Mouse (Mus musculus): ENCODE results near the gene Ccdc12.
A peak's percentile ranks its signal among the peaks of the same experiment; 100 is the strongest.
"Not testable (repeated sequence)": the region's sequence is repeated elsewhere in the genome, so short reads cannot be mapped to it uniquely, and the experiment has no call there.

Gene Ccdc12

DNA sequence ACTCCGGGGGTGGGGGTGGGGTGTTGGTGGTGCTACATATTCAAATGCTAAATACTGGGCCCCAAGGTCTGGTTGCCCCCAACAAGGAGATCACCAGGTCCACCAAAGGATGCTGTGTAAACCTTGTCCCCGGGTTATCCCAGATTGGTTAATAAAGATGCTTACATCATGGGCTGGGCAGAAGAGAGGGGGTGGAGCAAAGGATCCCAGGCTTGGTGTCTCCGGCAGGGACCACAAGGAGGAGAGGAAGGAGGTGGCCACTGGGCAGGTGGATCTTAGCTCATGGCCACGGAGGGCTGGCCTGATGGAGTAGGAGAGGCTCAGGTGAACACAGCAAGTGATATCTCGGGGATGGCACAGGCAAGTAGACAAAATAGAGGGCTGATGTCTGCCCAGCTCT is 22.6 kb downstream of the Ccdc12 start:
- no peak for DNase-seq

DNA sequence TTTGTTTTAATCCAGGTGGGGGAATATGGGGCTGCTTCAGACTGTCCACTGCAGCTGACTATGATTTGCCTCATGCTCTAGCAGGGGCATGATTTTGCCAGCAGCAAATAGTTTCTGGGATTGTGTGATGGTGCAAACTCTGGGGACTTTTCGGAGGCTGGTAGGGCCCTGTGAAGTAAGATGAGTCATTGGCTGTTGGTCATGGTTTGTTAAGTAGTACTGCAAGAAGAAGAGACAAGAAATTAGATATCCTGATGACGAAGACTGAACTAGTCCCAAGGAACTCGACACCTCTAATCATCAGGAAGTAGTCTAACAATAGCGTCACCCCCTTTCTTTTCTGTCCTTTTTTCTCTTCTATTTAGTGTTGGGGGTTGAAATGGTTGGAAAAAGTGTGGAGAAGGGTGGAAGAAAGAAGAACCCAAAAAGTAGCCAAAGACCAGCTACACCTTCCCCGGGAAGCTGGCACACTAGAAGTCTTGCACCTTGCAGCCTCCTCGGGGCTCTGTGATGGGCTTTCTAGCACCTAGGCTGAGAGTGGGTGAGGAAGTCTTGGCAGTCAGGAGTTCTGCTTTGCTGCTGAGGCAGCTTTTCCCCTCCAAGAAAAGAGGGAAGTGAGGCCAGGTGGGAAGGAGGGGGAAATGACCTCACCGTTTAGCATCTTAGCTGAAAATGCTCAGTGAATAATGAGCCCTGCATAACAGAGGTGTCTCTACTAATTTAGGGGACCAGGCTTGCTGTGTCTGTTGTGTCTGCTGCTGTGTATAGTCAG is 24.6 kb downstream of the Ccdc12 start:
- peak in 1 of 2 experiments; percentile 25 for DNase-seq

DNA sequence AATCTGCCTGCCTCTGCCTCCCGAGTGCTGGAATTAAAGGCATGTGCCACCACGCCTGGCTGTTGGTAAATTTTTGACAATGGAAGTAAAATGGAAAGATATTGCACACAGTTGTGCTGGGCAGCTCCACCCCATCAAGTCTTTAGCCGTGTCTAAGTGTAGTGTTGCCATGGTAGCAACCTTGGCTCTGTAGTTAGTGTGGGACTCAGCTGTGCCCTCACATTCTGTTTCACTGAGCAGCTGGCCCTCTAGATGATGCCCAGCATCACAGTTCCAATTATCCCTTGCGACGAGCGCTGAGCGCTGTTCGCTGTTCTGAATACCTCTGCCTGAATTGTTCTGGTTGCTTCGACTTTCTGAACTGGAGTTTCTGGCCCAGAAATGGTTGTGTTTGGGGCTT is 25.5 kb downstream of the Ccdc12 start:
- DNase-seq: no peak

DNA sequence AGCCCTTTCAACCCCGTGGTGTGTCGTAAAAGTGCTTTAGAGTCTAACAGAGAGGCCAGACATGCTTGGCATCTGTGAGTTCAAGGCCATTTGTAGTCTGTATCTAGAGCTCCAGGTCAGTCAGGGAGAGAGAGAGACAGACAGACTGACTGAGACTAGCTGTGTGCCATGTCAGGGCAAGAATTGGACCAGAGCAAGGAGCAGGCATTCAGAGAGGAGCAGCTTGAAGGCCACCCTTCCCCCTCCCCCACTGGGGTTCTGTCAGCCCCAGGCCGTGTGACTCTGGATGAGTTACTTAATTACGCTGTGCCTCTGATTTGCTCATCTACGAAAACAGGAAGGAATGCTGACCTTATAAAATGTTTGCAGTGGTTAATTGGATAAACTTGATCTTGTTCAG is 26.0 kb downstream of the Ccdc12 start:
- peak in 1 of 2 experiments; percentile 24 for DNase-seq

DNA sequence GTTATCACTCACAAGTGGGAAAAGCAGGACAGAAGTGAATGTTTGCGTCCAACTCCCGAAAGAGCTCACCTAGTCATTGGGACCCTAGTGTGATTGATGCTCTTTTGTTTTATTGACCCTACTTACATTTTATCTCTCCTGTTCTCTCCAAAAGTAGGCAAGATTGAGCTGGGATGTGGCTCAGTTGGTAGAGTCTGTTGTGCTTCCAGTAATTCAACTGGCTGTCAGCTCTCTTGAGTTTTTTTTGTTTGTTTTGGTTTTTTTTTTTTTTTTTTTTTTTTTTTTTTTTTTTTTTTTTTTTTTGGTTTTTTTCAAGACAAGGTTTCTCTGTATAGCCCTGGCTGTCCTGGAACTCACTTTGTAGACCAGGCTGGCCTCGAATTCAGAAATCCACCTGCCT is 26.4 kb downstream of the Ccdc12 start:
- not testable (repeated sequence) for DNase-seq

GRCm38 (mm10) chr9:110683574-110684099 is 27.3 kb downstream of the Ccdc12 start:
- DNase-seq: peak; percentile 36 to 58

- DNase-seq: peak; percentile 89 to 92
Measured at GRCm38 (mm10) chr9:110684100-110684831, 28.0 kb downstream of the Ccdc12 start.

GRCm38 (mm10) chr9:110685187-110685586 is 28.9 kb downstream of the Ccdc12 start:
- no peak for DNase-seq

GRCm38 (mm10) chr9:110685591-110685990 is 29.3 kb downstream of the Ccdc12 start:
- DNase-seq: peak; percentile 53 to 68

DNA sequence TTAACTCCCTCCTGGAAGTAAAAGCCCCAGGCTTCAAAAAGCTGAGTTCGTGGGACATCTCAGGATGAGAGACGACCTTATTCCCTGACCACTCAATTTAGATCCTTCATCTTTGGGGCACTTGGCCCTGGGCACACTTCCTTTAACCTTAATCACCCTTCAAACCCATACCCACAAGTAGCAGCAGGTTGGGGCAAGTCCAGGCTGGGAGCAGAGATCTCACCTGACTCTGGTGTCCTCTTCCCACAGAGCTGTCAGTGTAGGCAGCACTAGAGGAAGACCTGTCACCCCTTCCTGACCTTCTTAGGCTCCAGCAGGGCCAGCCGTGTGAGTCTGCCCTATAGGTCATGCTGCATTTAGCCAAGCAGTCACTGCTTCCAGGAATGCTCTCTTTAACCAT is 30.2 kb downstream of the Ccdc12 start:
- DNase-seq: no peak

DNA sequence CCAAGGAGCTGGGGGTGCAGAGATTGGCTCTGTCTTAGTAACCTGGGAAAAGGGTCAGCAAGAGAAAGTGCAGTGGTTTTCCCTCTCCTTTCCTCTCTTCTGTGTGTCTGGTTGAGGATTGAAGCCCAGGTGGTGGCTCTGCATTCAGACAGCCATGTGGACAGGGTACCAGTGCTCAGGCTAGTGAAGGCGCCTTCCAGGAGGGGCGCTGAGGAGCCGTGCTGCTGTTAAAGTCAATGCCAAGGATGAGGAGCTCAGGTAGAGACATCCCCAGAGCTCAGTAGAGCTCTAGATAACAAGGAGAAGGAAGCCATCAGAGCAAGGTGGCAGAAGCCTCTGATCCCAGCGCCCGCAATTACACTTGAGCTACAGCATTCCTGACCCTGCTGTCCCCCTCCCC is 30.8 kb downstream of the Ccdc12 start:
- no peak for DNase-seq

GRCm38 (mm10) chr9:110687846-110688245 is 31.5 kb downstream of the Ccdc12 start:
- no peak for DNase-seq

- peak; percentile 55 to 72 for DNase-seq
Measured at GRCm38 (mm10) chr9:110689261-110689779, 33.0 kb downstream of the Ccdc12 start.

DNA sequence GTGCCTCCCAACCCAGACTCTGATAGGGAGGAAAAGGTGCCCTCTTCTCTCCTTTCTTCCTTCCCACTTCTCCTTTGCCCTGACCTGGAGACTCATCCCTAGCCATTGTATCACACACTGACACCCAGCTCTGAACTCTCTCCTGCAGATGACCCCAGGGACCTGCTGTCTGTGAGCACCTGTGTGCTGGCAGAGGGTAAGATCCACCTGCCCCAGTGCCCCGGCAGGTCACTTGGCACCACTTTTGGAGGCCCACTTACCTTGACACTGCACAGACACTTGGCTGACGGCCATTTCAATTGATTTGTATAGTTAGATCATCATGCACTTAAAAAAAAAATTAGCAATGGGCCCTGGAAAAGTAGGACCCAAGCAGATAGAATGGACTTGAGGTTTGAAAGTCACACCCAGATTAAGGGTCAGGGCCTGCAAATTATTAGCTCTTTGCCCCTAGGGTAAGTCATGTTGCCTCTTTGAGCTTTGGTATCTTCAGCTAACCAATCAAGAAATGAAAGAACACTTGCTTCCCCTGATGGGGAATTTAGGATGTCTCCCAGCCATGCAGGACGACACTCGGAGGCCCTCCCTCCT is 39.0 kb downstream of the Ccdc12 start:
- no peak for DNase-seq

DNA sequence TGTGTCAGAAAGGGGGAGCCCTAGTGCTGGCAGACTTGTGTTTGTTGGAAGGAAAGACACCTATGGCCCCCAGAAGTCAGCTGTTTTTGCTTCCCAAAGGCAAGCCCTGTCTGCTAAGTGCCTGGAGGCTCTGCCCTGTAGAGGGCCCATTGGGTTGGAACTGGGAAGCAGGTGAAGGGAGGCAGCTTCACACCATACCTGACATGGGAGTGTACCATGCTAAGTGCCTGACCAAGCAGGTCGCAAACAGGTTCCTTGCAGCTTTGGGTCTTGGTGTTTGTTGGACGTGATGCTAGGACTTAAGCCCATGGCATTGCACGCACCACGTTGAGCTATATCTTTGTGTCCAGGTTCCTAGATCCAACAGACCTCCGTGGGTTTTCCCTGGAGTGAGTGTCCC is 40.1 kb downstream of the Ccdc12 start:
- no peak for DNase-seq

GRCm38 (mm10) chr9:110697465-110697864 is 41.2 kb downstream of the Ccdc12 start:
- DNase-seq: no peak

- no peak for DNase-seq
Measured at GRCm38 (mm10) chr9:110699574-110699973, 43.3 kb downstream of the Ccdc12 start.

- DNase-seq: no peak
Measured at GRCm38 (mm10) chr9:110701114-110702032, 45.1 kb downstream of the Ccdc12 start.

DNA sequence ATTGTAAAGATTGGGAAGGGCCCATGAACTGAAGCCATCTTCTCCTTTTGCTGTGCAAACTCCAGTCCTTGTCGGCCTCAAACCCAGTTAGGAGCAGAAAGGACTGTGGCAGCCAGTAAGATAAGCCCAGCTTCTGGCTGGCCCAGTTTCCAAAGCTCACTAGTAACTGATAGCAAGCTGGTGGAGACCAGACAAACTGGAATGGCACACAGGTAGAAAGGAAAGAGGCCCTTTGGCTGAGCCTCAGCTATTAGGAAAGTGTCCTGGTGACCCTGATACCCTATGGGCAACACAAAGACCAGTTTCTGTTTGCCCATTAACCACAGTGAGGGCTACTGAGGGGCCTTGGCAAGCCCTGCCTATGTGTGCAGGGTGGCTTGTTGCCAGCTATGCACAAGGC is 46.5 kb downstream of the Ccdc12 start:
- DNase-seq: no peak

- no peak for DNase-seq
Measured at GRCm38 (mm10) chr9:110703951-110704350, 47.6 kb downstream of the Ccdc12 start.

DNA sequence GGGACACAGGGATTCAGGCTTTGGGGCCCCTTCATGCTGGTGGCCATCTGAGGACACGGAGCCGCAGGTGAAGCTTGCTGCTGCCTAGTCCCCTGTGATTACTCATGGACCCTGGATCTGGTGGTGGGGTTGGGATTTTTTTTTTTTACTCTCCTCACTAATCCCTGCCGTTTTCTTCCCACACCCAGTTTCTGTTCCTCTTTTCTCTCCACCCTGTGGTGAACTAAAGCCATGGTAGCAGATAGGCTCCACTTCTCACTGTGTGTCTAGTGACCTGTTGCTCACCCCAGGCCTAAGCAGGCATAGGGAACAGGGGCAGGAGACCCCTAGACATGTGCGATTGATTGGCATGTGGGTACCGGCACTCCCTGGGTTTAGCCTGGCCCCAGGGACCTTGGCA is 50.5 kb downstream of the Ccdc12 start:
- no peak for DNase-seq

DNA sequence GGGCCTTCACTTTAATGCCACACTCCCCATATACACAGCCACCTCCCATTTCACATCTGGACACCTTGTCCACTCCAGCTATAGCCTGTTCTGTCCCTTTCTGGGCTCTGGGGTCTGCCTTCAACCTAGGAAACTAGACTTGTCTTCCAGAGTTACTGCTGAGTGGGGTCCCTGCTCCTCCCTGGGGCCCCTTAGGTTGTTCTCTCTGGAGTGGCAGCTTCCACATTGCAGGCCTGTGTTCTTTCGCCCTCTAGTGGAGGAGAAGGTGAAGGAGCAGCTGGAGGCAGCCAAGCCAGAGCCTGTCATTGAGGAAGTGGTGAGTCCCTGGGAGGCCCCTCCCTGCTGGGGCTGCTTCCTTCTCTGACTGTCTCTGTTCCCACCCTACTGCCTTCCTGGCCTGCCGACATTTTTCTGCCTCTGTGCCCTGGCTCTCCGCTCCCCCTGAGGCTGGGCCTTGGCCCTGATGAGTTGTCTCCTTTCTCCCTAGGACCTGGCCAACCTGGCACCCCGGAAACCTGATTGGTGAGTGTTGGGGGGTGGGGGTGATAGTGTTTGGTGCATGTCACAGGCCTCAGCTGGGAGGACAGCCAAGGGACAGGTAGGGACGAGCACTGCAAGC is 53.4 kb downstream of the Ccdc12 start:
- DNase-seq: peak; percentile 89 to 91

Data from lung, postnatal 4 days (tissue).